Mouse (Mus musculus) midbrain, embryonic 16.5 days (tissue): ENCODE data around the gene Ifne. TPM values are rescaled to one million over a fixed set of nuclear protein-coding genes. Genes with fewer than 3 reads are reported as not detected.
"Not testable (repeated sequence)": the region's sequence is repeated elsewhere in the genome, so short reads cannot be mapped to it uniquely, and the experiment has no call there.

Experiments used
- ATAC-seq: fragments of 200-750 bp; cut with Nextera tagmentation; 2 replicates; pipeline ENCODE4 v1.8.0; 2017; ENCODE audit warnings: moderate TSS enrichment
- H3K27ac ChIP-seq: fragments of 300-500 bp; sonication (generic); 2 replicates; pipeline ENCODE4 v1.5.1; 2014; ENCODE audit warnings: mild to moderate bottlenecking, low read length, mixed read lengths
- H3K27me3 ChIP-seq: fragments of 300-500 bp; sonication (generic); 2 replicates; pipeline ENCODE4 v1.6.1; 2014; ENCODE audit warnings: low read depth, low read length, mixed read lengths; ENCODE audit not compliant: control insufficient read depth, insufficient read depth
- H3K36me3 ChIP-seq: fragments of 300-500 bp; sonication (generic); 2 replicates; pipeline ENCODE4 v1.6.1; 2014; ENCODE audit warnings: mild to moderate bottlenecking, low read length, moderate library complexity, mixed read lengths; ENCODE audit not compliant: control insufficient read depth, insufficient read depth
- H3K4me1 ChIP-seq: fragments of 300-500 bp; sonication (generic); 2 replicates; pipeline ENCODE4 v1.6.1; 2014; ENCODE audit warnings: mild to moderate bottlenecking, low read length, mixed read lengths; ENCODE audit not compliant: control insufficient read depth, insufficient read depth
- H3K4me2 ChIP-seq: fragments of 300-500 bp; sonication (generic); 2 replicates; pipeline ENCODE4 v1.6.1; 2014; ENCODE audit warnings: mild to moderate bottlenecking, low read length, mixed read lengths
- H3K4me3 ChIP-seq: fragments of 300-500 bp; sonication (generic); 2 replicates; pipeline ENCODE4 v1.5.1; 2014; ENCODE audit warnings: low read depth, mild to moderate bottlenecking, low read length, moderate library complexity, mixed read lengths
- H3K9ac ChIP-seq: fragments of 300-500 bp; sonication (generic); 2 replicates; pipeline ENCODE4 v1.6.1; 2014; ENCODE audit warnings: low read depth, low read length, mixed read lengths
- H3K9me3 ChIP-seq: fragments of 300-500 bp; sonication (generic); replicated peaks from 2 replicates; pipeline ENCODE4 v1.6.1; 2014; ENCODE audit warnings: mild to moderate bottlenecking, low read length, mixed read lengths; ENCODE audit not compliant: control insufficient read depth, poor library complexity, severe bottlenecking
- WGBS: fragments of 180-500 bp; shearing (Covaris S2); extraction: QIAGEN DNeasy Blood & Tissue Kit; methylation state at CpG from one replicate; pipeline ENCODE4 v1.1.7; 2014; 5-methylcytosine and 5-hydroxymethylcytosine counted together
- polyA plus RNA-seq: library from polyadenylated mRNA; unstranded; fragments of >200 nt; fragmentation: Nextera tagmentation; extraction: Ambion mirVana; gene quantifications from 2 replicates; pipeline ENCODE4 v1.2.1, GENCODE M21; 2015

The Ifne gene
- polyA plus RNA-seq, 1 experiment from 2014 or later, result not detected

DNA sequence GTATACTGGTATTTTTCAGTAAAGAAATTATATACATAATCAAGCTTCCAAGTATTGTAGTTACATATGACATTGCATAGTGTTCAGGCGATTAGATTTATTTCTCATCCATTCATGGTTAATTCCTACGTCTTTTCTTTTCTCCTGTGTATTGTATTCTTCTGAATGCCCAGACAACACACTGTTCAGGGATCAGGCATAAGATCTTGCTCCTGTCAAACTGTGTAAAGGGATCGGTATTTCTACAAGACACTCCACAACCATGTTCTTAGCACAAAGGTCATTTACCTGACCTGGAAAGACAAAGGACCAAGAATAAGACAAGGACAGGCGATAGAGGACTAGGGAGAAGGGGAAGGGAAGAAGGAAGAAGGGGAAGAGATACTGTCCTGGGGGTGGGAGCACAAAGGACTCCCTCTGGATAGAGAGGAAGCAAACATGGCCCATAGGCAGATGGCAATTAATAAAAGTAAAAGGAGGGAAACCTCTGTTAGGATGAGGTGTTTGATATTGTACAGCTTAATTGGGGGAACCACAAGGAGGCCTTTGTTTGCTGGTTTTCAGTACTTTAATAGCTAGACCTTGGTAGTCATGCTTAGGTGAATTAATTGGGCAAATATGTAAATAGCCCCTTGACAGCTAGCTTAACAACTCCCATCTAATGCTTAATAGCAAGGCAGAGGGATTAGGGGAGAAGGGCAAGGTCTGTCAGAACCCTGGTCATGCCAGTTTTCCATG, 28.8 kb downstream of the Ifne start:
- ATAC-seq, result no peak

DNA sequence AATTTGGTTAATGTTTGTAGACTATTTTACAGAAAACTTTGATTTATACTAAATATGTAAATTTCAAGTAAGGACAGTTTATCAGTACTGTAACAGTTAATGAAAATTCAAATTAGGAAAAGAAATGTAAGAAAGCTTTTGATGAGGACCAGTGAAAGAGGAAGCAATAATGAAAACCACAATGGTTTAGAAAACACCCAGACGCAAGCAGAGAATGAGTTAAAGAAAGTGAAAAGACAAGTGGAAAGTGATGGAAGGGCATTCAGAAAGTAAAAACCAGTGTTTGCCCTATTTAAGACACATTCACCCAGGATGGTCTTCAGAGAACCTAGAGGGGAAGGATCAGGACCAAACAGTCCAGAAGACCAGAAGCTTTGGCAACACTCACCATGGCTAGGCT, 30.3 kb downstream of the Ifne start, which contains the start of gene Ifna1:
Ifna1 (plus strand) TSS at position 390 of the 400 bp plus-strand sequence.
- 76% methylated on average over 1 of the region's 1 CpGs for WGBS
- ATAC-seq, result no peak
- Histone ChIP-seq H3K36me3 (no peaks in the 10 kb centered on the region), H3K9ac (no peak within 1 kb of the TSS), H3K4me3 (no peak within 1 kb of the TSS), H3K27ac (no peak within 1 kb of the TSS), H3K4me2 (no peak within 1 kb of the TSS), H3K9me3 (no peaks in the 10 kb centered on the region), H3K27me3 (no peaks in the 10 kb centered on the region), H3K4me1 (no peaks in the 10 kb centered on the region)

More for the DNA sequence above, 28.8 kb downstream of the Ifne start:
- Histone ChIP-seq H3K4me1 (no peaks in the 10 kb centered on the region), H3K27ac (no peak overlapping the region), H3K4me3 (no peak overlapping the region), H3K9ac (no peak overlapping the region), H3K9me3 (no peaks in the 10 kb centered on the region), H3K27me3 (no peaks in the 10 kb centered on the region), H3K4me2 (no peak overlapping the region), H3K36me3 (no peaks in the 10 kb centered on the region)
- WGBS, result 22% methylated on average over 4 of the region's 4 CpGs

DNA sequence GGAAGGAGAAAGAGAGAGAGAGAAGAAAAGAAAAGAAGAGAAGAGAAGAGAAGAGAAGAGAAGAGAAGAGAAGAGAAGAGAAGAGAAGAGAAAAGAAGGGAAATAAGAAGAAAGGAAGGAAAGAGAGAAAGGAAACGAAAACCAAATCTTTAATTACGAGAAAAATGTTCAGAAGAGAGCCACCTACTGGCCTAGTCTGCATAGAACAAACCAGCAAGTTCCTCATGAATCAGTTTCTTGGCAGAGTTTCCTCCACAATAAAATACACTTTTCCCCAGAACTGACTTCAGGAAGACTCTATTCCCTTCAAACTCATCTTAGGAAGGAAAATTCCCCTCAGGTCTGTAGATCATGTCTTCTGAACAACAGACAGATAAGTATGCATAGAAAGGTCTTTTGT, 34.7 kb downstream of the Ifne start:
- Histone ChIP-seq H3K36me3 (no peaks in the 10 kb centered on the region), H3K4me2 (no peak overlapping the region), H3K4me1 (no peaks in the 10 kb centered on the region), H3K27me3 (no peaks in the 10 kb centered on the region), H3K9me3 (no peaks in the 10 kb centered on the region), H3K4me3 (no peak overlapping the region), H3K9ac (no peak overlapping the region), H3K27ac (no peak overlapping the region)
- no peak for ATAC-seq
- WGBS, result 50% methylated on average over 2 of the region's 2 CpGs

DNA sequence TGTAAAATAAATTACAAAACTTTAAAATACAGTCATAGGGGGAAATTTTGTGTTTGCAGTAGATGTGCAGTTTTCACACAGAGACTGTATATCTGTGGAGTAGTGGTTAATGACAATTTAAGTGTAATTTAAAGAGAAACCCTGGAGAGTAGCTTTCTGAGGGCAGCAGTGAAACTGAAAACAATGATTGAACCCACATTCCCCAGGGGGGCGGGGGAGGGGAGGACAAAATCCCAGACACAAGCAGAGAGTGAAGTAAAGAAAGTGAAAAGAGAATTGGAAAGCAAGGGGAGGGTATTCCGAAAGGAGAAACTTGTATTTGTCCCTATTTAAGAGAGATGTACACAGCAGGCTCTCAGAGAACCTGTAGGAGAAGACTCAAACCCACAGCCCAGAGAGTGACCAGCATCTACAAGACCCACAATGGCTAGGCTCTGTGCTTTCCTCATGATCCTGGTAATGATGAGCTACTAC, 38.5 kb downstream of the Ifne start, which contains the start of gene Ifna4:
Ifna4 (plus strand) TSS at position 424 of the 474 bp plus-strand sequence.
- Histone ChIP-seq H3K27ac (no peak within 1 kb of the TSS), H3K9me3 (no peaks in the 10 kb centered on the region), H3K4me3 (no peak within 1 kb of the TSS), H3K4me2 (no peak within 1 kb of the TSS), H3K4me1 (no peaks in the 10 kb centered on the region), H3K27me3 (no peaks in the 10 kb centered on the region), H3K36me3 (no peaks in the 10 kb centered on the region), H3K9ac (no peak within 1 kb of the TSS)
- no peak for ATAC-seq
- WGBS, result 50% methylated on average over 2 of the region's 2 CpGs

DNA sequence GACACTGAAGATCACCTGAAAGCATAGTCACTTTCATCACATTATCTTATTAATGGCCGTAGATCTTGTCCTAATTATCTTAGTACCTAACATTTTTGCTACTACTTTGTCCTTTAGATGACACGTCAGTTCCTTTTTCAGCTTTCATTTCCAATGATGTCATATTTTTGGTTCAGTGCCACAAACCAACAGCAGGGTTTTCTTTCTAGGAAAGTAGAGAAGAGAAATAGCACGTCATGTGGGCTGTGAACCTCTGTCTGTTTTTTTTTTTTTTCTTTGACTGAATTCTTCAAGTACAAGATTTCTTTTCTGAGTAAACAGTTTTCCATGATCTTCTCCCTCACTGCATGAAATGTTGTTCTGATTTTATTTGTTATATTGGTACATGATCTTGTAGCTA, 39.9 kb downstream of the Ifne start:
- Histone ChIP-seq H3K27ac (no peak overlapping the region), H3K4me2 (no peak overlapping the region), H3K36me3 (no peaks in the 10 kb centered on the region), H3K9ac (no peak overlapping the region), H3K4me3 (no peak overlapping the region), H3K9me3 (no peaks in the 10 kb centered on the region), H3K4me1 (no peaks in the 10 kb centered on the region), H3K27me3 (no peaks in the 10 kb centered on the region)
- WGBS, result 84% methylated on average over 3 of the region's 3 CpGs
- no peak for ATAC-seq

DNA sequence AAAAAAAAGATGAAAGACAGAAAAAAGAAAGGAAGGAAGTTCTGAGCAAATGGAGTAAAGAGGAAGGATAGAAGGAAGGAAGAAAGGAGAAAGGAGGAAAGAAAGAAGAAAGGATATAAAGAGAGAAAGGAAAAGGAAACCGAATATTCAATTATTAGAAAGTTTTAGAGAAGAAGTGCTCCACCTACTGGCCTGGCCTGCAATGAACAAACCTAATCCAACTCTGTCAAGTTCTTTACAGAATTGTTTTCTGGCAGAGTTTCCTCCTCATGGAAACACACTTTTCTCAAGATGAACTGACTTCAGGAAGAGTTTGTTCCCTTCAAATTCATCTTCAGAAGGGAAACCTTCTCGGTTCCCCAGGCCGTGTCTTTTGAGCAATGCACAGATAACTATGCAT, 41.2 kb downstream of the Ifne start:
- WGBS, result 43% methylated on average over 3 of the region's 3 CpGs
- Histone ChIP-seq H3K27ac (no peak overlapping the region), H3K27me3 (no peaks in the 10 kb centered on the region), H3K4me2 (no peak overlapping the region), H3K4me3 (no peak overlapping the region), H3K9me3 (no peaks in the 10 kb centered on the region), H3K36me3 (no peaks in the 10 kb centered on the region), H3K4me1 (no peaks in the 10 kb centered on the region), H3K9ac (no peak overlapping the region)
- no peak for ATAC-seq

DNA sequence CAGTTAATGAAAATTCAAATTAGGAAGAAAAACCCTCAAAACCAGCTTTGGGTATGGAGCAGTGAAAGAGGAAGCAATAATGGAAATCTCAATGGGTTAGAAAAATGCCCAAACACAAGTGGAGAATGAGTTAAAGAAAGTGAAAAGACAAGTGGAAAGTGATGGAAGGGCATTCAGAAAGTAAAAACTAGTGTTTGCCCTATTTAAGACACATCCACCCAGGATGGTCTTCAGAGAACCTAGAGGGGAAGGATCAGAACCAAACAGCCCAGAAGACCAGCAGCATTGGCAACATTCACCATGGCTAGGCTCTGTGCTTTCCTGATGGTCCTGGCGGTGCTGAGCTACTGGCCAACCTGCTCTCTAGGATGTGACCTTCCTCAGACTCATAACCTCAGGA, 44.8 kb downstream of the Ifne start, which contains the start of gene Ifna5:
Ifna5 (plus strand) TSS at position 301 of the 400 bp plus-strand sequence.
- H3K9ac ChIP-seq, H3K4me2 ChIP-seq, H3K36me3 ChIP-seq, H3K27ac ChIP-seq, H3K4me3 ChIP-seq, ATAC-seq, H3K9me3 ChIP-seq, H3K27me3 ChIP-seq, H3K4me1 ChIP-seq: not testable (repeated sequence)
- 94% methylated on average over 1 of the region's 1 CpGs for WGBS

DNA sequence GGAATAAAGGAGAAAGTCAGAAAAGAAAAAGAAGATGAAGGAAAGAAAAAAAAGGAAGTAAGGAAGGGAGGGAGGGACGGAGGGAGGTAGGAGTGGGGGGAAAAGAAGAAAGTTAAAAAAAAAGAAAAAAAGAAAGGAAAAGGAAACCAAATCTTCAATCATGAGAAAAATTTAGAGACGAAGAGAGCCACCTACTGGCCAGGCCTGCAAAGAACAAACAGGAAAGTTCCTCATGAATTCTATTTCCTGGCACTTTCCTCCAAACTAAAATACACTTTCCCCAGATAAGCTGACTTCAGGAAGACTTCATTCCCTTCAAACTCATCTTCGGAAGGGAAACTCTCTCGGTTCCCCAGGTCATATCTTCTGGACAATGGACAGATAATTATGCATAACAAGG, 49.5 kb downstream of the Ifne start:
- no peak overlapping the region for H3K9ac ChIP-seq
- H3K4me3 ChIP-seq, result no peak overlapping the region
- H3K4me2 ChIP-seq, result no peak overlapping the region
- H3K4me1 ChIP-seq, result no peaks in the 10 kb centered on the region
- no peaks in the 10 kb centered on the region for H3K27me3 ChIP-seq
- no peaks in the 10 kb centered on the region for H3K9me3 ChIP-seq
- H3K27ac ChIP-seq, result no peak overlapping the region
- WGBS, result 24% methylated on average over 4 of the region's 4 CpGs
- H3K36me3 ChIP-seq, result no peaks in the 10 kb centered on the region
- no peak for ATAC-seq
